Mouse (Mus musculus): ENCODE measurements at regions not wholly inside any gene's neighbourhood (a gene's known extent, or its start where the extent isn't known, plus 50 kb on each side); places are given as distances from the start of the nearest gene placed in this dataset.

DNA sequence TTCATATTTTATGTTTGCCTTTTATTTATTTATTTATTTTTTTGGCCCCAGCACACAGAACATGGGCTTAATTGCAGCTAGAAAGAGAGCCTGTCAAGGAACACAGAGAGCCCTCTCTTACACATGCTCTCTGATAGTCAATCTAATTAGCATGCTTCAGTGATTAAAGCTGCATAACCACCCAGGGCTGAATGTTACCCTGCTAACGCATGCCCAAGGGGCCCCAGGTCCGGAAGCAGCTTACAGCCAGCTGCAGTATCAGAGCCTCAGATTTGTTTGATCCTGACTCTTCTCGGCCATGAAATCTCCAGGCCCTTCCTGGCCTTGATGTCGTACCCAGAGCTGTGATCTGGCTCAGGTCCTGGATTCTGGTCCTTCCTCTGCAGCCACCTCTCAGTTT, 569.4 kb upstream of the Gm19410 start:
- no peak for TF ChIP-seq CTCF (conservative IDR thresholded peaks at IDR 0.05; ENCODE audit: low read length)
- no peak for TF ChIP-seq POU5F1 (IDR thresholded peaks at IDR 0.05; ENCODE audit: borderline replicate concordance, low read length)
- no peak for TF ChIP-seq NANOG (IDR thresholded peaks at IDR 0.05; ENCODE audit: borderline replicate concordance, low read length)

All from E14TG2a.4 (cell line).